Mouse (Mus musculus) lung, postnatal 4 days (tissue): ENCODE results near the gene Olfr891.
"Not testable (repeated sequence)": the region's sequence is repeated elsewhere in the genome, so short reads cannot be mapped to it uniquely, and the experiment has no call there.

Source experiments
- DNase-seq, 2 experiments: peaks; one replicate each; pipeline ENCODE4 v3.0.0; 2021

Gene Olfr891

GRCm38 (mm10) chr9:38180721-38181120 lies at the start of gene Olfr891:
Gene Olfr891 (minus strand): TSS chr9:38180821.
- DNase-seq: no peak

DNA sequence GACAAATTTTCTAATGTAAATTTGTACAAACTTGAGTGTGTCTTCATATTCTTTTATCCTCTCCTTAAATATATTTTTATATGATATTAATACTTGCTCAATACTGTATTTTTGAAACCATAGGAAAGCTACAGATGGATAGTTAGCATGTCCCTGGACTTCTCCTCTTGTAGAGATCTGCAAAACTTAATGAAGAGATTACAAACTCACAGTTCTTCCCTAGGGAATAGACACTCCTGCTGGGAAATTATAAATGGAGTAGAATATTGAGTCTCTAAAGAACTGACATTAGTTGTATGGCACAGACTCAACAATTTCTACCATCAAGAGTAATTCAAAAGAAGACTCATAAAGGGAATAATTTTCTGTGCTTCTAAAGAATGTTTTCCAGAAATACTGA lies 37.1 kb upstream of the Olfr891 start, which contains the start of gene Olfr894:
Gene Olfr894 (plus strand): TSS at position 301 of the 400 bp plus-strand sequence.
- DNase-seq: no peak

DNA sequence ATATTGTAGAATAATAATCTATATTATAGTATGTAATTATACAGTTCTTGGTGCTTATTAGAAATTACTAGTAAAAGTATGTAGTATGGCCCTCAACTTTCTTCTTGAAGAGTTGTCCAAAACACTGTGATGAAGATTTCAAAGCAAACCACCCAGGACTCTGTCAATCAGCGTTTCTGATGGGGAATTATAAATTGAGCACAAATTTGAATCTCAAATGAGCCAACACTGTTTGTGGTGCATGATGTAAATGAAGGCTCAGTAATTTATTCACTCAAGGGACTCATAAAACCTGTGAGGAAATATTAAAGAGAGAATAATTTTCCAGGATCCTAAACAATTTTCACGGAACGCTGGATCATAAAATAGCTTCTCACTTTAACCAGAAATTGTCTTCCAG lies 27.4 kb upstream of the Olfr891 start, which contains the start of gene Olfr893:
Gene Olfr893 (plus strand): TSS at position 301 of the 400 bp plus-strand sequence.
- DNase-seq: no peak

DNA sequence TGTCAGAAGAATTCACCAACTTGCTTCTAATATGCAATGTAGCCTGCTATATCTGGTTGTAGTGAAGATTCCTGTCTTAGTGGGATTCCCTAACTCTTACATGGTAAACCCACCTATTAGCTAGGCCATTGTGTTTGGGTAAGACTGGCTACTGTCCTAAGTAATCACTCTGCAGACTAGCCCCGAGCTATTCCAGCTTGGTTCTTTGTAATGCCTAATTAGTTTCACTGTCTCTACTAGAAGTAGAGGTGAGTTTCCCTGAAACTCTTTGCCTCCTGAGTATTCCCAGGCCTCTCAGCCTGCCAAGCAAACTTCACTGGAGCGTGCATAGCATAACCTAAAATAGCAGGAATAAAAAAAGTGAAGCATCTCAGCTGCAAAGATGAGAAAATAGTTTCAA lies 12.3 kb downstream of the Olfr891 start:
- not testable (repeated sequence) for DNase-seq

DNA sequence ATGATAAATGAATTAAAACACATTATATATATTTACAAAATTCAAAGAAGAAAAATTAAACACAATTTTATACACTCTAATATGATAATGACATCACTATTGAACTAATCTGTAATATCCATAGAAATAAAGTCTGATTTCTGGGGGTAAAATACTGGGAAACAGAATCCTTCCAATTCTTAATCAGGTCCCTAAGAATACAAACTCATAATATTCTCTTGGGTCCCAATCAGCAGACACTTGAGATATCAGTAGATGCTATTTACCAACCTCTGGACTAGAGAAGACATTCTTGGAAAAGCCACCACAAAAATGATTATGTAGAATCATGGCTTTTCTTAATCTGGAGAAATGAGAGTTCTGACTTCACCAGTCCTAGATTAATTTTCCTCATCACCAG lies 38.4 kb downstream of the Olfr891 start, which contains the start of gene Olfr890:
Gene Olfr890 (plus strand): TSS at position 301 of the 400 bp plus-strand sequence.
- DNase-seq: no peak
